Comparison of ENCODE assay signal across 7 mouse cellular contexts in genomic region chr5:134688086-134688717, GRCm38 (mm10). TPM values are rescaled to one million over a fixed set of nuclear protein-coding genes. Genes with fewer than 3 reads are reported as not detected.
DNase-seq lines count a peak whose midpoint lies in the region; ATAC-seq and TF ChIP-seq lines count a peak whose summit lies in the region.

Gene Limk1, minus strand, starts transcription at chr5:134688598.

- peak within 1 kb of the TSS; percentile 81 for H3K27ac ChIP-seq in bone marrow, adult 2 months (ENCODE audit: control insufficient read depth, insufficient read depth, low read depth, low read length, poor library complexity)
- H3K27ac ChIP-seq in heart, embryonic 15.5 days: peak within 1 kb of the TSS; percentile 75
- H3K27ac ChIP-seq in limb, embryonic 10.5 days: peak within 1 kb of the TSS; percentile 82
- peak within 1 kb of the TSS; percentile 61; the same call in 1 of the 2 replicates for H3K27ac ChIP-seq in stomach, embryonic 14.5 days (ENCODE audit: low read length)

- TF ChIP-seq POLR2A in lung, adult 2 months (IDR thresholded peaks at IDR 0.05; ENCODE audit: borderline replicate concordance, extremely low read depth, low read depth, low read length): peak; percentile 44; the same call in 1 of the 2 replicates
- TF ChIP-seq POLR2A in bone marrow, adult 2 months (IDR thresholded peaks at IDR 0.05; ENCODE audit: borderline replicate concordance, control insufficient read depth, low read depth, low read length): no peak

- no peaks in the 10 kb centered on the region for H3K27me3 ChIP-seq in heart, embryonic 15.5 days
- peaks cover 19% of the 10 kb centered on the region for H3K27me3 ChIP-seq in limb, embryonic 10.5 days (ENCODE audit: low read depth, poor library complexity, severe bottlenecking)
- H3K27me3 ChIP-seq in stomach, embryonic 14.5 days (ENCODE audit: control insufficient read depth, insufficient read depth, low read length): no peaks in the 10 kb centered on the region

- 1% methylated on average over 52 of the region's 69 CpGs for WGBS in lung, adult 2 months
- under 1% methylated on average over 60 of the region's 69 CpGs for WGBS in bone marrow, adult 2 months
- under 1% methylated on average over 46 of the region's 69 CpGs for WGBS in heart, embryonic 15.5 days
- WGBS in limb, embryonic 10.5 days: under 1% methylated on average over 69 of the region's 69 CpGs
- WGBS in stomach, embryonic 14.5 days: 1% methylated on average over 67 of the region's 69 CpGs

- no peaks in the 10 kb centered on the region for H3K9me3 ChIP-seq in heart, embryonic 15.5 days (replicated peaks)
- no peaks in the 10 kb centered on the region for H3K9me3 ChIP-seq in limb, embryonic 10.5 days (replicated peaks)
- no peaks in the 10 kb centered on the region for H3K9me3 ChIP-seq in stomach, embryonic 14.5 days (ENCODE audit: control insufficient read depth, low read depth, low read length)

- TF ChIP-seq CTCF in lung, adult 2 months (IDR thresholded peaks at IDR 0.05; ENCODE audit: insufficient read depth, low read length): no peak
- TF ChIP-seq CTCF in bone marrow, adult 2 months (IDR thresholded peaks at IDR 0.05; ENCODE audit: control insufficient read depth, insufficient read depth, low read length): no peak

- no peaks in the 10 kb centered on the region; the same call in 1 of the 2 replicates for H3K36me3 ChIP-seq in heart, embryonic 15.5 days
- H3K36me3 ChIP-seq in limb, embryonic 10.5 days: peaks cover 23% of the 10 kb centered on the region
- H3K36me3 ChIP-seq in stomach, embryonic 14.5 days (ENCODE audit: control insufficient read depth, insufficient read depth, low read length): peaks cover 5% of the 10 kb centered on the region; the same call in 1 of the 2 replicates

- no peaks in the 10 kb centered on the region; the same call in 1 of the 2 replicates for H3K4me1 ChIP-seq in lung, adult 2 months (ENCODE audit: control insufficient read depth, insufficient read depth, low read length)
- no peaks in the 10 kb centered on the region; the same call in 1 of the 2 replicates for H3K4me1 ChIP-seq in bone marrow, adult 2 months (ENCODE audit: control insufficient read depth, insufficient read depth, low read length)
- peaks cover 15% of the 10 kb centered on the region for H3K4me1 ChIP-seq in heart, embryonic 15.5 days (replicated peaks)
- peaks cover 19% of the 10 kb centered on the region for H3K4me1 ChIP-seq in limb, embryonic 10.5 days
- peaks cover 7% of the 10 kb centered on the region; the same call in 1 of the 2 replicates for H3K4me1 ChIP-seq in stomach, embryonic 14.5 days (ENCODE audit: control insufficient read depth, insufficient read depth, low read length)

- DNase-seq in lung, adult 2 months: no peak
- DNase-seq in lung, postnatal 36 days: no peak
- no peak for DNase-seq in limb, embryonic 10.5 days (ENCODE audit: low spot score)
- DNase-seq in gastrocnemius, postnatal 25 days: no peak

- H3K4me2 ChIP-seq in heart, embryonic 15.5 days: peak within 1 kb of the TSS; percentile 94
- peak within 1 kb of the TSS; percentile 93 for H3K4me2 ChIP-seq in stomach, embryonic 14.5 days (replicated peaks; ENCODE audit: low read depth, low read length)

- no peak for ATAC-seq in heart, embryonic 15.5 days (replicated peaks; ENCODE audit: insufficient number of reproducible peaks, insufficient read depth, low FRiP score, low read depth)
- no peak for ATAC-seq in stomach, embryonic 14.5 days (ENCODE audit: insufficient number of reproducible peaks, insufficient read depth, low FRiP score, low read depth)

- peak within 1 kb of the TSS; percentile 65 for H3K4me3 ChIP-seq in lung, adult 2 months (replicated peaks; ENCODE audit: extremely low read depth, low read depth, low read length)
- peak within 1 kb of the TSS; percentile 50 for H3K4me3 ChIP-seq in bone marrow, adult 2 months (replicated peaks; ENCODE audit: control insufficient read depth, low read depth, low read length)
- peak within 1 kb of the TSS; percentile 79 for H3K4me3 ChIP-seq in heart, embryonic 15.5 days
- H3K4me3 ChIP-seq in limb, embryonic 10.5 days: peak within 1 kb of the TSS; percentile 84
- peak within 1 kb of the TSS; percentile 77 for H3K4me3 ChIP-seq in stomach, embryonic 14.5 days (ENCODE audit: low read depth, low read length)

- peak within 1 kb of the TSS; percentile 80 for H3K9ac ChIP-seq in heart, embryonic 15.5 days
- H3K9ac ChIP-seq in stomach, embryonic 14.5 days (replicated peaks; ENCODE audit: low read depth, low read length): peak within 1 kb of the TSS; percentile 67

RNA-seq across cellular contexts. Expression of gene Limk1, which starts in this region (rescaled TPM):
- polyA plus RNA-seq in lung, adult 2 months (2012; rRNA removed): 29.6 and 31.1 TPM in 2 replicates
- polyA plus RNA-seq in bone marrow, adult 2 months (2011; ENCODE audit: insufficient read depth, insufficient read length, low replicate concordance, missing spikeins): 5.9 and 8.6 TPM in 2 replicates
- 3.3 and 5.4 TPM in 2 replicates for polyA plus RNA-seq in heart, embryonic 15.5 days (2015; fragmentation: Nextera tagmentation; extraction: Ambion mirVana)
- polyA plus RNA-seq in limb, embryonic 10.5 days (2016; fragmentation: Nextera tagmentation; extraction: Ambion mirVana): 4.4 and 5.3 TPM in 2 replicates
- polyA plus RNA-seq in stomach, embryonic 14.5 days (2014; fragmentation: Nextera tagmentation; extraction: Ambion mirVana): 7.1 and 7.6 TPM in 2 replicates
- 1 to 10 TPM; 2.7 to 2.8 TPM for total RNA-seq in gastrocnemius, postnatal 25 days (2021)
